Mouse (Mus musculus): ENCODE data around the gene Clstn2. TPM values are rescaled to one million over a fixed set of nuclear protein-coding genes. Genes with fewer than 3 reads are reported as not detected.

Gene Clstn2
- 100 to 1,000 TPM; 148 to 162 TPM for total RNA-seq (2021)
- long read RNA-seq, experiment 1, partial matches to known transcripts = 21 of 36 reads
- long read RNA-seq, experiment 1, other reads (novel, unspliced or antisense) = 15 of 36 reads
- long read RNA-seq, experiment 2, partial matches to known transcripts = 34 of 79 reads
- long read RNA-seq, experiment 2, other reads (novel, unspliced or antisense) = 45 of 79 reads

DNA sequence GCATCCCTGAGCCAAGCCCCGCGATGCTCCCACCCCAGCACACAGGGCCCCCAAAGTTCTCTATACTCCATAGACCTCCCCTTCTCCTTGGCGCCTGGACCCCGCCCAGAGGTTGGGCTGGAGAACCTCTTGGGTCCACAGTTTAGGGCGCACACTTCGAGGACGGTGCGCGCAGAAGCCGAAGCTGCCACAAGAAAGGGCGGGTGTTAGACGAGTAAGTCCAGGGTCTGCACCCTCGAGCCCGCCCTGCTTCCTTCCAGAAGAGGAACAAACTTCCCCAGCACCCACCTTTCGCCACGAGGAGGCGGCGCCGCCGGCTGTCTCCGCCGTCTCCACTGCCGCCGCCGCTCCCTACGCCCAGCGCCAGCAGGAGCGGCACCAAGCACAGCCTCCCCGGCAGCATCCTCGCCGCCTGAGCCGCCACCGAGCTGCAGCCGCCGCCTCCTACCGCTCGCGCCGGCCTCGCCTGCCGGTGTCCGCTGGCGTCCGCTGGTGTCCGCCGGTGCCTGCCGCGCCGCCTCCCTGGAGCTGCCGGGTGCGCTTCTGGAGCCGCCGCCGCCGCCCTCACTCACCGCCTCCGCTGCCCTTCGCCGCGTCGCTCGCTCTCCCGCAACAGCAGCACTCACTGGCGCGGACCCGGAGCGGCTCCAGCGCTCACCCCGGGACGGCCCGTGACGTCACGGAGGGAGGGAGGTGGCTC lies at the start of gene Clstn2:
Clstn2 (minus strand) TSS at position 609 of the 700 bp plus-strand sequence.
- Histone ChIP-seq H3K27ac (peak within 1 kb of the TSS; percentile 93), H3K4me3 (peak within 1 kb of the TSS; percentile 72)
- TF ChIP-seq CTCF (conservative IDR thresholded peaks at IDR 0.05) = peak; percentile 50
- peak; percentile 70 to 76 for DNase-seq (ENCODE audit: low spot score in 2 of 2)

DNA sequence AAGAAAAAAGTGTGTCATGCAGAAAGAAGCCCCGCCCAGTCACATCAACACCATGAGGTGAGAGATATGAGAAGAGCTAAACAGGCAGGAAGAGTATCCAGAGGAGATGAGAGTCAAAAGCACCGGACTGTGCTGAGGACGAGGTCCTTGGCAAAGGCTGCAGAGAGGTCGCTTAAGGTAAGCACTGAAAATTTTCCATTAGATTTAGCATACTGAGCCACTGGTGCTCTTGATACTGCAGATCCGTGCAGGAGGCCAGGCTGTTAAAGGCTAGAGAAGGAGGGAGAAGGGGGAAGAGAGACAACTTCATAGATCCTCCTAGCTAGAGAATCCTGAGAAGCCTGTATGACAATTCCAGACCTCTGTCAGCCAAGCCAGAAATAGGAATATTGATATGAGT lies 34.8 kb upstream of the Clstn2 start:
- Histone ChIP-seq H3K27ac (no peak overlapping the region), H3K4me3 (no peak overlapping the region)
- DNase-seq (ENCODE audit: low spot score in 2 of 2) = no peak
- no peak for TF ChIP-seq CTCF (conservative IDR thresholded peaks at IDR 0.05)

DNA sequence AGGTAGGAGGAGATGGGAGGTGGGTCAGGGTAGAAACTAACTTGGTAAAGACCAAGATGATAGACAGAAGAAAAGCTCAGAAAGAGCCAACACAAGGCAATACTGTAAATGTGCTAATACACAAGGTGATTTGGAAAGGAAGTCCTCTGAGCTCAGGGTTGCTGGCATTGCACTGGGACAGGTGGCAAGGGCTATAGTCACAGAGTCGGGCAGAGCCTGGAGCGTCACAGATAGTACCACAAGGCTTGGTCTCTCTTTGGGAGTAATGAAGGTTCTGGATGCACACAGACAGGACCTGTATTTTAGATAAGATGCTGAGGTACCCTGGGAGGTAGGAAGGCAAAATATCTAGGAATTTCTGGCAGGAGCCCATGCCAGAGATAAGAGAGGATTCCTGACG lies 28.7 kb upstream of the Clstn2 start:
- H3K27ac ChIP-seq = no peak overlapping the region
- no peak for TF ChIP-seq CTCF (conservative IDR thresholded peaks at IDR 0.05)
- H3K4me3 ChIP-seq = no peak overlapping the region
- no peak for DNase-seq (ENCODE audit: low spot score in 2 of 2)

DNA sequence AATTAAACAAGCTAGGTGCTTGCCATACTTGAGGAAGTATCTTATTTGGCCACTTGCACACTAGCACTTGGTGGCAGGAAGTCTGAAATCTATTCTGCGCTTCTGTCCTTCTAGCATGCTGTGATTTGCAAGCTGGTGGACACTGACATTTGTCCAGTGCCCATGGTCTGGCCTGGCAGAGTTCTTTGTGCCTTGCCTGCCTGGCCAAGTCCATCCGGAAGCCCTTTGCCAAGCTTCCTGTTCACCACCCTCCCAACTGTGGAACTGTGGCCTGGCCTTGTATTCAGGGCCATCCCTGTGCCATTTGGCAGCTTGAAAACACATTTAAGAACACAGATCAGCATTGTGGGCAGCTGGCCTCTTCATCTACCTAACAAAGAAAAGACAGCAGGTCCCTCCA lies 24.3 kb upstream of the Clstn2 start:
- no peak for TF ChIP-seq CTCF (conservative IDR thresholded peaks at IDR 0.05)
- Histone ChIP-seq H3K4me3 (no peak overlapping the region), H3K27ac (no peak overlapping the region)
- no peak for DNase-seq (ENCODE audit: low spot score in 2 of 2)

DNA sequence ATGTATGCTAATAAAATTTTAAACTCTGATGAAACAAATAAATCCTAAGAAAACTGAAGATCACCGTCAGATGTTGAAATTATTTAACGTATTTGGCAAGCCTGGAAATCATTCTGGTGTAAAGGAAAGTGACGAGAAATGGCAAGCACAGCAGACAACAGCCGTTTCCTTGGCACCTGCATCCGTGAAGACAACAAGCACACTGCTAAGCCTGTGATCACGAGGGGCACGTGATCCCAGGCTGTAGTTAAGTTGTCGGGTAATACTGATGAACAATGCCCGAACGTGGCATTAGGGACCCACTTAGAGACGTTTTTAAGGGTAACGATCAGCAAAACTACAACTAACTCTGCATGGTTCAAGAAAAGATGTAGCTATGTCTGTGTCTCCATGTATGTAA lies 18.4 kb upstream of the Clstn2 start:
- H3K27ac ChIP-seq = no peak overlapping the region
- DNase-seq (ENCODE audit: low spot score in 2 of 2) = no peak
- TF ChIP-seq CTCF (conservative IDR thresholded peaks at IDR 0.05) = no peak
- 0 out of 2 replicates have a peak overlapping the region, but pooled peaks have one; percentile 3 for H3K4me3 ChIP-seq

DNA sequence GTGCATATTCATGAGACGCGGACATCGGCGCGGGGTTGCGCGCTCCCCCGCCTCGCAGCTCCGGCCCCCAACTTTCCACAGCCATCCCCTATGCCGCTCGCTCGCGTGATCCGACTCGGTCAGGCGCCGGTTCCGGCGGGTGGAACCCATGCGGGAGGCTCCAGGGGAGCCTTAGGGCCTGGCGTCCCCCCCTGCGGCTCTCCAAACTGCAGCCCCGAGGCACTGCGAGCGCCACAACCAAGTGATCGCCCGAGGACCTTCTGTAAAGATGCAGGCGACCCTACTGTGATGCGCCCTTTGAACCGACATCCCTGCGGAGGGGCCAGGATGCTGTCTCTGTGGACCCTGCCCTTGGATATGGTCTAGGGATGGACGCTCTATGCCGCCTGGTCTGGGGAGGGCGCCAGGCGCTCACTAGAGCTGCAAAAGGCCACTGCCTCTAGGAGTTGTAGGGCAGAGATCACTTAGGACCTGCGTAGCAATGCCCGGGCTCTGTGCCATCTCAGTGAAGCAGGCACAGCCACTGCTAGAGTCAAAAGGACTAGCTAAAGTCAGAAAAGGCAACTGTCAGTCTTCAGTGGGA lies 383 bp upstream of the Clstn2 start:
- no peak for DNase-seq (ENCODE audit: low spot score in 2 of 2)
- Histone ChIP-seq H3K27ac (peak overlapping the region; percentile 93), H3K4me3 (peak overlapping the region; percentile 72)
- TF ChIP-seq CTCF (conservative IDR thresholded peaks at IDR 0.05) = peak; percentile 39

DNA sequence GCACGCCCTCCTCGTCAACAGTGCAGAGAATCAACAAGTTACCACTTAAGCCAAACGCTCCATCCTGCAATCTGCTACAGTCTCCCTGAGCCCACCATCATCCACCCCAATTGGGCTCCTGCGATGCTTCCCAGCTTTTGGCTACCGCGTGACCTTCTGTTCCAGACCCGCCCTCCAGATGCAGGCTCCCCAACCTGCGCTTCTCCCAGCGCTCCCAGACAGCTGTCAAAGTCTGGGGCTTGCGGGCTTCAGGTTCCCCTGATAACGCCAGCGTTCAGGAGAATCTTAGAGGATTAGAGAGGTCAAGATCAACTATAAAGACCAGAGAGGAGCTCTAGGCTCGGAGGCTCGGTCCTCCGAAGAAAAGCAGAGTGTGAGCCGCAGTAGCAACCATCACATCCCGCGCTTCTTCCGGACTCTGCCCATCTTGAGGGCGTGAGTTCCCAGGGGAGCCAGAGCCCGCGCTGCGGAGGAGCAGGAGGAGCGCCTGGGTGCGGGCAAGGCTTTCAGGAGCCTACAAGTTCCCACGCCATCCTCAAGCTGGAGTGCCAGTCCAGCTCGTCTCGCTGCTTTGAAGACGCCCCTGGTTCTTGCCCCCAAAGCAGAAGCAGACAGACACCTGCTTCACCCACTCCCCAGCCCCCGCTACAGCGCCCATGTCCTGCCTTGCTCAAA lies 946 bp downstream of the Clstn2 start:
- peak overlapping the region; percentile 93 for H3K27ac ChIP-seq
- DNase-seq (ENCODE audit: low spot score in 2 of 2) = peak in 1 of 2 experiments; percentile 33
- H3K4me3 ChIP-seq = peak overlapping the region; percentile 72
- TF ChIP-seq CTCF (conservative IDR thresholded peaks at IDR 0.05) = no peak

DNA sequence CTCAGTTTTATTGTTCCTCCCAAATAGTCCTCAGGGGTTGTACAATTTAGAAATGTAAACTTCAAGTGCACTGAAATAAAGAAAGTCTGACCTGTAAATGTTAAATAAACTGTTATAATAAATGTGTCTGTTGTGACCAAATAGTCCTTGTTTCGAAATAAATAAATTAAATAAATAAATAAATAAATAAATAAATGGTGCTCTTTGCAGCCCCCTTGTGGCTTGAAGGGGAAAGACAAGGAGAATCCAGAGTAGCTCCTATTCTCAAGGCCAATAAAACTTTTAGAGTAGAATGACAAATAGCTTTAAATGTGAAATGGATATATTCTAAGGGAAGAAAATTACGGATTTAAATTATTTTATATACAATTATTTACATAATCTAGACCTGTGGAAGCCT lies 2.3 kb downstream of the Clstn2 start:
- DNase-seq (ENCODE audit: low spot score in 2 of 2) = peak; percentile 49 to 50
- Histone ChIP-seq H3K4me3 (peak overlapping the region; percentile 72), H3K27ac (peak overlapping the region; percentile 93)
- TF ChIP-seq CTCF (conservative IDR thresholded peaks at IDR 0.05) = peak; percentile 94

DNA sequence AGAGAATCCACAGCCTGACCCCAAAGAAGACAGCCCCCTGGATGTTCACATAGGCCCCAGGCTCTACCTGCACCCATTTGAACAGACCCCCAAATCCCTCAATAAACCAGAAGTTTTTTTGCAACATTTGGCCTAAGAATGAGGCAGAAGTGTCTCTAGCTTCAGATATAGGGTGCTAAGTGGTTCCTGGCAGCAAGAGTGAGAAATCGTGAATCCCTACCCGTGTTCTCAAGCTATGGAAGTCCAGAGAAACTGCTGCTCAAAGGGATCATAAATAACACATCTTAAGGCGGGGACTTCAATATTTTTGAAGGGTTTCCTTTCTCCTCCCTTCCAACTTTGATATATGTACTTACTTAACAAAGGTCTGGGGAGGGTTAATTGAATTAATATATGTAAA lies 7.4 kb downstream of the Clstn2 start:
- Histone ChIP-seq H3K27ac (no peak overlapping the region), H3K4me3 (no peak overlapping the region)
- DNase-seq (ENCODE audit: low spot score in 2 of 2) = no peak
- no peak for TF ChIP-seq CTCF (conservative IDR thresholded peaks at IDR 0.05)

DNA sequence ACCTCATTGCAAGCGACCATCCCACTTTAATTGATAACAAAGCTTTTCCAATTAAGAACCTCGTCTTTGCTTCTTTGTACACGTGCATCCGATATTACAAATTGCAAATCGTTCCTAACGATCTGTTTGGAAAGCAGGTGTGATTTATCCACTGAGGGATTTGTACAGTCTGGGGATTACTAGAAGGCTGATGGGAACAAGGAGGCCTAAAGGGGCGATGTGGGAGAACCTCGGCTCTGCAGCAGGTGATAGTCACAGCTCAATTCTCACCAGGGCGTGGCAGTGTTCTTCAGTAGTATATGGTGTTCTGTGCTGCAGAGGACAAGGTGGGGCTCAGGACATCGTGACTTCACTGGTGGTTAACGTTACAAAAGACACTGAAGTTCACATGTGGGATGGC lies 9.9 kb downstream of the Clstn2 start:
- no peak overlapping the region for H3K4me3 ChIP-seq
- TF ChIP-seq CTCF (conservative IDR thresholded peaks at IDR 0.05) = no peak
- DNase-seq (ENCODE audit: low spot score in 2 of 2) = no peak
- H3K27ac ChIP-seq = no peak overlapping the region; the same call in 1 of the 2 replicates

DNA sequence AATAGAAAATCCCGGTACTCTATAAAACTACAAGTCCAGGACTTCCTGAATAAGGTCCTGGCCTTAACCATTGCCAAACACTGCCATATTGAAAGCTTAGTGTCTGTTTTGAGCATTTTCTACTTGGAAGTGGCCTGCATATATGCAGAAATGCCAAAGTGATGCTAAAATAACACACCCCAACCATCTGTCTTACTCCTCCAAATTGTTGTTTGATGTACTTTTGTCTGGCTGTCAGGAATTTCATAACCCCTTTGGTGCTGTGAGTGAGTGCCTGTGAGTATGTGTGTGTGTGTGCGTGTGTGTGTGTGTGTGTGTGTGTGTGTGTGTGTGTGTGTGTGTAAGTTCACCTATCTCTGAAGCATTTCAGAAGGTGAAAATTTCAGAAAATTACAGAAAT lies 13.1 kb downstream of the Clstn2 start:
- no peak overlapping the region for H3K4me3 ChIP-seq
- no peak for TF ChIP-seq CTCF (conservative IDR thresholded peaks at IDR 0.05)
- peak in 1 of 2 experiments; percentile 34 for DNase-seq (ENCODE audit: low spot score in 2 of 2)
- H3K27ac ChIP-seq = peak overlapping the region; percentile 78

DNA sequence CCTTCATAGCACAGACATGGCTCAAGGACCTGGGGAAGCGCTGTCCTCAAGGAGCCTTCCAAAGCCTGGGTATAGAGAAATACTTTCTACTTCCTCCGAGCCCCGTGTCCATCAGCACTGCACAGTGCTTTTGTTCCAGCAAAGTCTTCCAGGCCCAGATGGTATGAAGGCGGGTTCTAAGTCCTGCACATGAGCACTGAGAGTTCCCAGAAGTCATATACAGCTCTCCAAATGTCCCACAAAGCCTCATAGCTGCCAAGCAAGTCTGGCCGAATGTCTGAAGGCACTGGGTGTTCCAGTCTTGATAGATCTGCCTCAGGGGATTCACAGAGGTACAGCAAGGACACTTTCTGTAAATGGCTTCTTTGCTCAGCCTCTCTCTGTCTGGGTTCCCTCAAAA lies 14.3 kb downstream of the Clstn2 start:
- DNase-seq (ENCODE audit: low spot score in 2 of 2) = peak; percentile 35 to 40
- no peak overlapping the region for H3K4me3 ChIP-seq
- TF ChIP-seq CTCF (conservative IDR thresholded peaks at IDR 0.05) = no peak
- H3K27ac ChIP-seq = peak overlapping the region; percentile 78

DNA sequence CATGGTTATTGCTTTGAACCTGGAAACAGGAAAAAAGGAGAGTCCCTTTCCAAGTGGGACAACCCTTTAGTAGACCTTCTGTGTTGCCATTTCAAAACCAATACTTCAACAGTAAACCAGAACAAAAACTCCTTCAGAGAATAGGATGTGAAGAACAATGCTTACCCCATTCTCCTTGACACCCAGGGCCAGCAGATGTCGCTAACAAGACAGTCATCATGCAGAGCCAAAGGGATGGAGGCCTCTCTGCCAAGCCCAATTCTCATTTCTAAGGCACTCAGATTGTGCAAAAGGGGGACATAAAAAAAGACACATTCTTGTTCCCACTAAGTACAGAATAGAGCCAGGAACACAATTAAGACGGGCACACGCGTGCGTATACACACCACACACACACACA lies 16.4 kb downstream of the Clstn2 start:
- 0 out of 2 replicates have a peak overlapping the region, but pooled peaks have one; percentile 7 for H3K27ac ChIP-seq
- TF ChIP-seq CTCF (conservative IDR thresholded peaks at IDR 0.05) = peak; percentile 55
- H3K4me3 ChIP-seq = no peak overlapping the region
- DNase-seq (ENCODE audit: low spot score in 2 of 2) = no peak

Measured in layer of hippocampus, adult 2 months (tissue).